Mouse (Mus musculus) adrenal gland, adult (tissue): ENCODE measurements around the gene Lrpprc.

Source experiments
- DNase-seq, 2 experiments: peaks; one replicate each; pipeline ENCODE4 v3.0.0; 2022 to 2023; ENCODE audit warnings: low spot score in 1 of 2; ENCODE audit not compliant: inconsistent age in 2 of 2

Gene Lrpprc

GRCm38 (mm10) chr17:84717416-84717815 lies 73.2 kb downstream of the Lrpprc start:
- no peak for DNase-seq

- no peak for DNase-seq
Observed at GRCm38 (mm10) chr17:84716252-84716872, 74.2 kb downstream of the Lrpprc start.

GRCm38 (mm10) chr17:84714930-84715329 lies 75.7 kb downstream of the Lrpprc start:
- DNase-seq, result no peak

- no peak for DNase-seq
Observed at GRCm38 (mm10) chr17:84713563-84714164, 76.9 kb downstream of the Lrpprc start.

- DNase-seq, result no peak
Observed at GRCm38 (mm10) chr17:84709403-84709851, 81.2 kb downstream of the Lrpprc start.

GRCm38 (mm10) chr17:84708818-84709217 lies 81.8 kb downstream of the Lrpprc start:
- DNase-seq, result no peak

GRCm38 (mm10) chr17:84707407-84707806 lies 83.2 kb downstream of the Lrpprc start:
- no peak for DNase-seq

- DNase-seq, result peak; percentile 55 to 82
Observed at GRCm38 (mm10) chr17:84698727-84699126, 91.9 kb downstream of the Lrpprc start.

- no peak for DNase-seq
Observed at GRCm38 (mm10) chr17:84696537-84696936, 94.1 kb downstream of the Lrpprc start.

GRCm38 (mm10) chr17:84693741-84694140 lies 96.8 kb downstream of the Lrpprc start:
- DNase-seq, result no peak

GRCm38 (mm10) chr17:84690111-84690510 lies 100.5 kb downstream of the Lrpprc start:
- DNase-seq, result no peak

GRCm38 (mm10) chr17:84689316-84689715 lies 101.3 kb downstream of the Lrpprc start:
- DNase-seq, result no peak

- peak; percentile 87 to 88 for DNase-seq
Observed at GRCm38 (mm10) chr17:84688834-84689233, 101.8 kb downstream of the Lrpprc start.

- no peak for DNase-seq
Observed at GRCm38 (mm10) chr17:84687994-84688393, 102.6 kb downstream of the Lrpprc start.

- DNase-seq, result no peak
Observed at GRCm38 (mm10) chr17:84685286-84685685, 105.3 kb downstream of the Lrpprc start.

GRCm38 (mm10) chr17:84684284-84684683 lies 106.3 kb downstream of the Lrpprc start:
- no peak for DNase-seq

- DNase-seq, result no peak
Observed at GRCm38 (mm10) chr17:84682734-84683717, 107.6 kb downstream of the Lrpprc start, which contains the start of gene Abcg5. Abcg5 (minus strand) TSS chr17:84683011.

- no peak for DNase-seq
Observed at GRCm38 (mm10) chr17:84681670-84682069, 108.9 kb downstream of the Lrpprc start.

GRCm38 (mm10) chr17:84677595-84677994 lies 113.0 kb downstream of the Lrpprc start:
- no peak for DNase-seq

GRCm38 (mm10) chr17:84675951-84676366 lies 114.6 kb downstream of the Lrpprc start, which contains the start of gene Abcg8:
Abcg8 (plus strand) TSS chr17:84676302.
- DNase-seq, result peak in 1 of 2 experiments; percentile 55

GRCm38 (mm10) chr17:84675204-84675603 lies 115.4 kb downstream of the Lrpprc start:
- DNase-seq, result no peak
